Mouse (Mus musculus): Measurements from ENCODE around the gene Amh. TPM values are rescaled to one million over a fixed set of nuclear protein-coding genes. Genes with fewer than 3 reads are reported as not detected.

Gene Amh
- total and polyA plus RNA-seq, 3 experiments, result 0.18 to 0.25 (median 0.18) TPM

DNA sequence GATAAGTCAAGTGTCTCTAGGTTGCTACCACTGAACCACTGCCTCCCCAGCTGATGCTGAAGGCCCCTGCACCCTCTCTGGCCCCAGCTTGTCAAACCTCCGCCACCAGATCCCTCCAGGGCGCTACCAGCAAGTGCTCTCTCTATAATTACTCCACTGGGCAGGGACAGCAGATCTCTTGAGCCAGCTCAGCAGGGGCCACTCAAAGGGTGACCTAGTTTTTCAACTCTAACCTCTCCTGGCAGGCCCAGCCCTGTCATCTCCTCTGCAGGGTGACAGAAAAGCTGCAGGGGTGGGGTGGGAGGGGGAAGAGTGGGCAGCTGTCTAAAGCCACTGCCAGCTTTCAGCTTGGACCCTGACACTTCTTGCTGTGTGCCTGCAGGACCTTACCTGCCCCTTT, 32.8 kb downstream of the Amh start:
- Histone ChIP-seq H3K4me3 (no peak overlapping the region), H3K79me2 (replicated peaks; ENCODE audit: control insufficient read depth, insufficient read depth, low read length) (no peaks in the 10 kb centered on the region), H3K4me1 (ENCODE audit: control insufficient read depth, insufficient read depth, low read length) (no peaks in the 10 kb centered on the region; the same call in 1 of the 2 replicates), H3K27ac (peak overlapping the region; percentile 53), H3K27me3 (ENCODE audit: control insufficient read depth, insufficient read depth, low read length) (peaks cover 3% of the 10 kb centered on the region; the same call in 1 of the 2 replicates), H3K36me3 (ENCODE audit: control insufficient read depth, insufficient read depth, low read length) (no peaks in the 10 kb centered on the region), H3K9ac (ENCODE audit: low read depth, low read length) (no peak overlapping the region)
- intact Hi-C loops (cut with DNase I), result no loop called here
- WGBS, result 19% methylated on average over 2 of the region's 2 CpGs
- 0 out of 2 replicates have a peak, but pooled peaks have one; percentile 33 for TF ChIP-seq EP300 (IDR thresholded peaks at IDR 0.05; ENCODE audit: insufficient read depth, low read depth, low read length)
- no peak for TF ChIP-seq CTCF (IDR thresholded peaks at IDR 0.05)
- TF ChIP-seq POLR2A (IDR thresholded peaks at IDR 0.05; ENCODE audit: insufficient read depth, low read depth, low read length), result no peak
- peak in 1 of 2 experiments; percentile 76 for DNase-seq

GRCm38 (mm10) chr10:80838346-80838912, 33.4 kb downstream of the Amh start:
- Histone ChIP-seq H3K4me1 (ENCODE audit: control insufficient read depth, insufficient read depth, low read length) (no peaks in the 10 kb centered on the region; the same call in 1 of the 2 replicates), H3K36me3 (ENCODE audit: control insufficient read depth, insufficient read depth, low read length) (no peaks in the 10 kb centered on the region), H3K9ac (ENCODE audit: low read depth, low read length) (no peak overlapping the region), H3K79me2 (replicated peaks; ENCODE audit: control insufficient read depth, insufficient read depth, low read length) (no peaks in the 10 kb centered on the region), H3K4me3 (no peak overlapping the region), H3K27me3 (ENCODE audit: control insufficient read depth, insufficient read depth, low read length) (peaks cover 3% of the 10 kb centered on the region; the same call in 1 of the 2 replicates), H3K27ac (peak overlapping the region; percentile 49)
- 52% methylated on average over 2 of the region's 2 CpGs for WGBS
- intact Hi-C loops (cut with DNase I), result no loop called here
- DNase-seq, result no peak
- TF ChIP-seq CTCF (IDR thresholded peaks at IDR 0.05) (no peak), EP300 (IDR thresholded peaks at IDR 0.05; ENCODE audit: insufficient read depth, low read depth, low read length) (no peak), POLR2A (IDR thresholded peaks at IDR 0.05; ENCODE audit: insufficient read depth, low read depth, low read length) (no peak)

DNA sequence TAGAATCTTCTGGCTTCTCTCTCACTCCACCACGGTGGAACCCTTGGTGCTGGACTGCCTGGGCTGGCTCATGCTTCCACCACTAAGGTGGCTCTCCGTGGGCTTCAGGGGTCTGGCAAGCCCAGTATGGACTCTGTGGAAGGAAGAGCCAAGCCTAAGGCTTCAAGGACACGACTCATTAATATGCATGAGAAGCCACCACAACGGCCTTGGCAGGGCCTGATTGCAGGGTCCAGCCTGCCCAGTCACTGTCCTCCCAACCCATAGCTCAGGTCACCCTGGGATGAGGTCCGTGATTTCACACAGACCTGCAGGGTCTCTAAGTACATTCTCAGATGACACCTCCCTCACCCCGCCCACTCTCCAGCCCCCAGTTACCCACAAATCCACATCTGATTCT, 34.8 kb downstream of the Amh start:
- no peak for DNase-seq
- no peaks in the 10 kb centered on the region for H3K79me2 ChIP-seq (replicated peaks; ENCODE audit: control insufficient read depth, insufficient read depth, low read length)
- H3K36me3 ChIP-seq (ENCODE audit: control insufficient read depth, insufficient read depth, low read length), result no peaks in the 10 kb centered on the region
- intact Hi-C loops (cut with DNase I), result no loop called here
- H3K4me3 ChIP-seq, result no peak overlapping the region
- H3K9ac ChIP-seq (ENCODE audit: low read depth, low read length), result no peak overlapping the region
- TF ChIP-seq EP300 (IDR thresholded peaks at IDR 0.05; ENCODE audit: insufficient read depth, low read depth, low read length) (no peak), CTCF (IDR thresholded peaks at IDR 0.05) (no peak), POLR2A (IDR thresholded peaks at IDR 0.05; ENCODE audit: insufficient read depth, low read depth, low read length) (no peak)
- WGBS, result 69% methylated on average over 6 of the region's 6 CpGs
- H3K27ac ChIP-seq, result no peak overlapping the region
- no peaks in the 10 kb centered on the region for H3K27me3 ChIP-seq (ENCODE audit: control insufficient read depth, insufficient read depth, low read length)
- H3K4me1 ChIP-seq (ENCODE audit: control insufficient read depth, insufficient read depth, low read length), result no peaks in the 10 kb centered on the region; the same call in 1 of the 2 replicates

DNA sequence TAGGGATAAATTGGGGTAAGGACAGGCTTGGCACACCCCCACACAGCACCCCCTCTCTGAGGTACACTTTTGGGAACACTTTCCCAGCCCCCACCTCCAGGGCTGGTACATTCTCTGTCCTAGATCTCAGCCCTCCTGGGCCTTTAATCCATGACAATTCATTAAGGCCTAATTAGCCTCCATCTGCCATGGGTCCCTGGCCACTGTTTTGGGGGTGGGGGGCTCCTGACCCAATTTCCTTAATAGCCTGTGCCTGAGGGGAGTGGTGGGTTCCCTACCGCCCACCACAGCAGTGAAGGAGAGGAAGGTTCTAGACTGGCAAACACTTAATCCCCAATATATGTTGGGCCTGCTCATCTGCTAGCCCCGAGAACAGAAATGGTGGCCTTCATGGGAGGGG, 36.6 kb downstream of the Amh start:
- WGBS, result 92% methylated on average over 2 of the region's 2 CpGs
- no peaks in the 10 kb centered on the region for H3K36me3 ChIP-seq (ENCODE audit: control insufficient read depth, insufficient read depth, low read length)
- no peaks in the 10 kb centered on the region for H3K27me3 ChIP-seq (ENCODE audit: control insufficient read depth, insufficient read depth, low read length)
- intact Hi-C loops (cut with DNase I), result no loop called here
- no peak for TF ChIP-seq EP300 (IDR thresholded peaks at IDR 0.05; ENCODE audit: insufficient read depth, low read depth, low read length)
- no peak overlapping the region for H3K4me3 ChIP-seq
- H3K27ac ChIP-seq, result no peak overlapping the region
- no peaks in the 10 kb centered on the region for H3K79me2 ChIP-seq (replicated peaks; ENCODE audit: control insufficient read depth, insufficient read depth, low read length)
- no peak overlapping the region for H3K9ac ChIP-seq (ENCODE audit: low read depth, low read length)
- no peaks in the 10 kb centered on the region; the same call in 1 of the 2 replicates for H3K4me1 ChIP-seq (ENCODE audit: control insufficient read depth, insufficient read depth, low read length)
- no peak for DNase-seq

DNA sequence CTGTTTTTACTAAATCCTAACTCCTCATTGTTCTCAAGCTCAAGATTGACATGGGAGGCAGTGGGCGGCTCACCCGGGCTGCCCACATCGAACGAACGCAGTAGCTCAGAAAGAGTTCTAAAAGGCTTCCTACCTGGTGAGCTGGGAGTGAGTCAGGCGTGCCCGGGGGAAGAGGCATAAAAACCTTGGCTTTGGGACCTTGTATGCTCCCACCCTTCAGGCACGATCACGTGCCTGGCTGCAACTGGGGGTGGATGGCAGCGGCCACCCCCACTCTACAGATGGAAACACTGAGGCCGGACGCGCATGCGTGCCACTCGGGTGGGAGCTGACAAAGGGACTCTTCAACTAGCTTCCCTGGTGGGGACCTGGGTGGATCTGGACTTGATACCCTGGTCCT, 37.3 kb downstream of the Amh start:
- TF ChIP-seq POLR2A (IDR thresholded peaks at IDR 0.05; ENCODE audit: insufficient read depth, low read depth, low read length) (no peak), CTCF (IDR thresholded peaks at IDR 0.05) (no peak), EP300 (IDR thresholded peaks at IDR 0.05; ENCODE audit: insufficient read depth, low read depth, low read length) (no peak)
- intact Hi-C loops (cut with DNase I), result no loop called here
- no peak overlapping the region for H3K27ac ChIP-seq
- no peak for DNase-seq
- no peaks in the 10 kb centered on the region for H3K36me3 ChIP-seq (ENCODE audit: control insufficient read depth, insufficient read depth, low read length)
- WGBS, result 79% methylated on average over 15 of the region's 15 CpGs
- H3K27me3 ChIP-seq (ENCODE audit: control insufficient read depth, insufficient read depth, low read length), result no peaks in the 10 kb centered on the region
- H3K79me2 ChIP-seq (replicated peaks; ENCODE audit: control insufficient read depth, insufficient read depth, low read length), result no peaks in the 10 kb centered on the region
- H3K4me3 ChIP-seq, result no peak overlapping the region
- no peaks in the 10 kb centered on the region; the same call in 1 of the 2 replicates for H3K4me1 ChIP-seq (ENCODE audit: control insufficient read depth, insufficient read depth, low read length)
- H3K9ac ChIP-seq (ENCODE audit: low read depth, low read length), result no peak overlapping the region

DNA sequence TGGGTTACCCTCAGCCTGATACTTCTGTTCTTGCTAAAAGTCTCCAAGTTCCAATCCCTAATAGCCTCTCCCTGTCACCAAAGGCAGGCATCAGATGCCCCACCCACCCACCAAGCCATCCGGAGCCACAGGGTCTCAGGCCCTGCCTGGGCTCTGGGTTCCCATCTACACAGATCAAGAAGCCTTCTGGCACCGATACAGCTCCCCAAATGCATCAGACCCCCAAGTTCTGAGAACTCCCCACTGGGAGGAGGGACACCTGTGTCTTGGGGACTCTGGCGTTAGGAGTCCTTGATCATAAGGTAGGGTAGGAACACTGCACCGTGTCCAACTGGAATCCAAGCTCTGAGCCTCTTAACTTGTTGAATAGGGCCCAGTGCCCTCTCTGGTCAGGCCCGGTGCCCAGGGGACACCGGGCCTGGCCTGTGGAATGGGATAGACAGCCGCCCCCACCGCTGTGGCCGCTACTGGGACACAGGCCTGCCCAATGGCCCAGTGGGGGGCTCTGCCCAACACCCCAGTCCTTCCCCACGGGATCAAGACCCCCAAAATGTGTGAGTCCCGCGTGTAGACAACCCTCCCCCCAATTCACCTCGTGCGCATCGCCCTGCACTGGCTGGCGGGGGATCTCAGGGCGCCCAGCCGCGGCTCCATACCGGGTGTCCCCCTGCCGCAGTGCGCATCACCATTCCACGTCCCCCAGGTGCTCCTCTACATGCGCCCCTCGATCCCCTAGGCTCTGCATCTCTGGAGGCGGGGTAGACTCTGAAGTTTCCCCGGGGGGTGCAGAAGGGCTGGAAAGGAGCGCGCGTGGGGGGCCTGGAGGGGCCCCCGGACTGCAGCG, 38.3 kb downstream of the Amh start:
- Histone ChIP-seq H3K27me3 (ENCODE audit: control insufficient read depth, insufficient read depth, low read length) (no peaks in the 10 kb centered on the region), H3K36me3 (ENCODE audit: control insufficient read depth, insufficient read depth, low read length) (no peaks in the 10 kb centered on the region), H3K9ac (ENCODE audit: low read depth, low read length) (peak overlapping the region; percentile 42), H3K4me3 (peak overlapping the region; percentile 35), H3K27ac (no peak overlapping the region), H3K4me1 (ENCODE audit: control insufficient read depth, insufficient read depth, low read length) (no peaks in the 10 kb centered on the region), H3K79me2 (replicated peaks; ENCODE audit: control insufficient read depth, insufficient read depth, low read length) (no peaks in the 10 kb centered on the region)
- WGBS, result 12% methylated on average over 31 of the region's 32 CpGs
- DNase-seq, result no peak
- TF ChIP-seq CTCF (IDR thresholded peaks at IDR 0.05) (no peak), POLR2A (IDR thresholded peaks at IDR 0.05; ENCODE audit: insufficient read depth, low read depth, low read length) (no peak), EP300 (IDR thresholded peaks at IDR 0.05; ENCODE audit: insufficient read depth, low read depth, low read length) (no peak)
- intact Hi-C loops (cut with DNase I), result no loop called here
